Mouse (Mus musculus) kidney, embryonic 16.5 days (tissue): ENCODE results near the gene Il22ra1. TPM values are rescaled to one million over a fixed set of nuclear protein-coding genes. Genes with fewer than 3 reads are reported as not detected.
"Not testable (repeated sequence)": the region's sequence is repeated elsewhere in the genome, so short reads cannot be mapped to it uniquely, and the experiment has no call there.

ENCODE experiments used
- ATAC-seq: fragments of 200-750 bp; cut with Nextera tagmentation; 2 replicates; pipeline ENCODE4 v1.8.0; 2017; ENCODE audit warnings: moderate TSS enrichment; ENCODE audit not compliant: low FRiP score, low TSS enrichment
- H3K27ac ChIP-seq: fragments of 300-500 bp; sonication (generic); 2 replicates; pipeline ENCODE4 v1.5.1; 2014; ENCODE audit warnings: low read length
- H3K27me3 ChIP-seq: fragments of 300-500 bp; sonication (generic); 2 replicates; pipeline ENCODE4 v1.6.1; 2014; ENCODE audit warnings: low read length, control low read depth, mixed read lengths; ENCODE audit not compliant: insufficient read depth
- H3K36me3 ChIP-seq: fragments of 300-500 bp; sonication (generic); 2 replicates; pipeline ENCODE4 v1.6.1; 2014; ENCODE audit warnings: low read length, control low read depth, mixed read lengths; ENCODE audit not compliant: insufficient read depth
- H3K4me1 ChIP-seq: fragments of 300-500 bp; sonication (generic); 2 replicates; pipeline ENCODE4 v1.6.1; 2014; ENCODE audit warnings: low read length, control low read depth, mixed read lengths; ENCODE audit not compliant: insufficient read depth
- H3K4me2 ChIP-seq: fragments of 300-500 bp; sonication (generic); replicated peaks from 2 replicates; pipeline ENCODE4 v1.6.1; 2014; ENCODE audit warnings: low read depth, low read length
- H3K4me3 ChIP-seq: fragments of 300-500 bp; sonication (generic); 2 replicates; pipeline ENCODE4 v1.5.1; 2014; ENCODE audit warnings: mild to moderate bottlenecking, low read length
- H3K9ac ChIP-seq: fragments of 300-500 bp; sonication (generic); replicated peaks from 2 replicates; pipeline ENCODE4 v1.6.1; 2014; ENCODE audit warnings: low read length
- H3K9me3 ChIP-seq: fragments of 300-500 bp; sonication (generic); 2 replicates; pipeline ENCODE4 v1.6.1; 2016; ENCODE audit warnings: low read length, control low read depth
- WGBS: fragments of 180-500 bp; shearing (Covaris S2); extraction: QIAGEN DNeasy Blood & Tissue Kit; methylation state at CpG from one replicate; pipeline ENCODE4 v1.1.7; 2014; 5-methylcytosine and 5-hydroxymethylcytosine counted together
- polyA plus RNA-seq: library from polyadenylated mRNA; unstranded; fragments of >200 nt; fragmentation: Nextera tagmentation; extraction: Ambion mirVana; gene quantifications from 2 replicates; pipeline ENCODE4 v1.2.1, GENCODE M21; 2015

Gene Il22ra1
- polyA plus RNA-seq, 1 experiment from 2014 or later = 0.11 TPM

DNA sequence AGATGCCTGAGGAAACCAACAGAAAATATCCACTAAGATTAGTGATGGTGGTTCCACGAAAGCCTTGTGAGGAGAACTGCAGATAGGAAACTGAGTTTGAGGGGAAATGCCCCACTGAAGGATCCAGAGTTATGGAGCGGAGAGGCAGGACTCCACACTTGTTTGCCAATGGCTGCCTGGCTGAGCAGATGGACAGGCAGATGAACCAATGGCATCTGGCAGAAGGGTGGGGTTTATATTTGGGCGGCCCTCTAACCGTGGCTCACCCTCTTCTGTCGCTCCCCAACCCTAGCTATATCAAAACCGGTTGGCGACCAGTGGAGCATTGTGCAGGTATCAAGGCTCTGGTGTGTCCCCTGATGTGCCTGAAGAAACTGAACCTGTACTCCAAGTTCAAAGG, 29.5 kb upstream of the Il22ra1 start:
- ATAC-seq = no peak

DNA sequence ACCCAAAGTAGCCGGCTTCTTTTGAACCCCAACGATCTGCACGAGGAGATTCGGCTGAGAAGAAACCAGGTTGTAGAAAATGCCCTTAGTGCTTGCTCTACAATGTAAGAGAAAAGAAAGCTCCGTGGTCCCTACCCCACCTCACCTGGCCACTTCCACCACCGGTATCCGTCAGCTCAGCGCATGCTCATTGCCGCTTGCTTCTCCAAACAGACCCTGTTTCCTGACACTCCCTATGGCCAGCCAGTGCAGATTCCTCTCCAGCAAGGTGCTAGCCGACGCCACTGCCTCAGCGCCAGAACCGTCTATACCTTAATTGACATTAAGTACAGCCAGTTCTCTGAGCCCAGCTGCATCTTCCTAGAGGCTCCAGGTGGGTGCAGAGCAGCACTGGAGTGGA, 24.5 kb upstream of the Il22ra1 start:
- Histone ChIP-seq H3K27ac (no peak overlapping the region), H3K4me1 (peaks cover 12% of the 10 kb centered on the region; the same call in 1 of the 2 replicates), H3K4me3 (no peak overlapping the region), H3K4me2 (no peak overlapping the region), H3K27me3 (no peaks in the 10 kb centered on the region), H3K36me3 (no peaks in the 10 kb centered on the region), H3K9ac (no peak overlapping the region), H3K9me3 (no peaks in the 10 kb centered on the region)
- 66% methylated on average over 13 of the region's 13 CpGs for WGBS
- ATAC-seq = no peak

More for the DNA sequence above, 29.5 kb upstream of the Il22ra1 start:
- H3K4me2 ChIP-seq = no peak overlapping the region
- 82% methylated on average over 7 of the region's 7 CpGs for WGBS
- peaks cover 3% of the 10 kb centered on the region; the same call in 1 of the 2 replicates for H3K9me3 ChIP-seq
- H3K4me3 ChIP-seq = no peak overlapping the region
- no peaks in the 10 kb centered on the region for H3K27me3 ChIP-seq
- peaks cover 2% of the 10 kb centered on the region; the same call in 1 of the 2 replicates for H3K4me1 ChIP-seq
- H3K27ac ChIP-seq = no peak overlapping the region
- H3K9ac ChIP-seq = no peak overlapping the region
- H3K36me3 ChIP-seq = no peaks in the 10 kb centered on the region

DNA sequence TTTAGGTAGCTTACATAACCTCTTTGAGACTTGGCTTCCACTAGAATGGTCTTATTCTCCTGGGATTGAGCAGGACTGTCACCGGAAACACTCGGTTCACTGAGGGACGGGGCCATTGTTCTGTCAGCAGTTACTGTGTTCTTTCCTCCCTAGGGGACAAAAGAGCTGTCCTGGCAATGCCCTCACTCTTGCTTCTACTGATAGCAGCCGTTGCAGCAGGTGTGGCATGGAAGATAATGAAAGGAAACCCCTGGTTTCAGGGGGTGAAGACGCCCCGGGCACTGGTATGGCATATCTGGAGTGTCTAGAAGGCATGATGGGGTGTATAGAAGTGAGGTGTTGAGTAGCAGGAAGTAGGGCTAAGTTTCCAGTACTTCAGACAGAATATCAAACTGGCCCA, 24.0 kb upstream of the Il22ra1 start:
- H3K9ac ChIP-seq = no peak overlapping the region
- WGBS = 50% methylated on average over 6 of the region's 6 CpGs
- H3K27ac ChIP-seq = no peak overlapping the region
- H3K4me3 ChIP-seq = no peak overlapping the region
- no peak for ATAC-seq
- no peaks in the 10 kb centered on the region for H3K9me3 ChIP-seq
- no peaks in the 10 kb centered on the region for H3K36me3 ChIP-seq
- H3K4me1 ChIP-seq = peaks cover 14% of the 10 kb centered on the region; the same call in 1 of the 2 replicates
- H3K4me2 ChIP-seq = no peak overlapping the region
- H3K27me3 ChIP-seq = no peaks in the 10 kb centered on the region

GRCm38 (mm10) chr4:135706045-135706444, 21.9 kb upstream of the Il22ra1 start:
- Histone ChIP-seq H3K9ac (no peak overlapping the region), H3K36me3 (no peaks in the 10 kb centered on the region), H3K27ac (no peak overlapping the region), H3K4me1 (peaks cover 15% of the 10 kb centered on the region; the same call in 1 of the 2 replicates), H3K27me3 (no peaks in the 10 kb centered on the region), H3K9me3 (no peaks in the 10 kb centered on the region), H3K4me3 (no peak overlapping the region), H3K4me2 (no peak overlapping the region)
- ATAC-seq = no peak
- WGBS = 89% methylated on average over 6 of the region's 6 CpGs

DNA sequence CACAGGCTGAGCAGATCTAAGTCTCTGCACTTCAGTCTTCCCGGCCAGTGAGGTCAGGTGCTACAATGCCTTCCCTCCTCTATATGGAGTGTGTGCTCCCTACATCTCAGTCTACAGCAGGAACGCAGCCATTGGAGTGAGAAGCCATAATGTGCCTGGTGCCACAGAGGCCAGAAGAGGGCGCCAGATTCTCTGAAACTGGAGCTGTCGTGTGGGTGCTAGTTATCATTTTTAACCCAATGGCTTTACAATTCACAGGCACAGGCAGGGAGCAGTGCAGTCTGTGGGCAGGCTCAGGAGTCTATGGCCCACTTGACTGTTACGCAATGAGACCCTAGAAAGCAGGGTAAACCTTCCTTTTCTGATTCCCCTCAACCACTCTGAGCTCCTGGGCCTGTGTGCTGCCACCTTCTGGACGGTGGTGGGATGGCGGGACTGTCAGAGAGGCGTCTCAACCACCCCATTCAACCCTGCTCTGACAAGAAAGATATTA, 18.9 kb upstream of the Il22ra1 start:
- peak; percentile 82 for ATAC-seq
- WGBS = 9% methylated on average over 8 of the region's 8 CpGs
- peak overlapping the region; percentile 49 for H3K4me2 ChIP-seq
- no peaks in the 10 kb centered on the region for H3K36me3 ChIP-seq
- H3K27ac ChIP-seq = no peak overlapping the region
- peak overlapping the region; percentile 26 for H3K4me3 ChIP-seq
- no peaks in the 10 kb centered on the region for H3K27me3 ChIP-seq
- no peaks in the 10 kb centered on the region for H3K9me3 ChIP-seq
- 0 out of 2 replicates have a peak, but pooled peaks cover 8% of the 10 kb centered on the region for H3K4me1 ChIP-seq
- H3K9ac ChIP-seq = no peak overlapping the region

DNA sequence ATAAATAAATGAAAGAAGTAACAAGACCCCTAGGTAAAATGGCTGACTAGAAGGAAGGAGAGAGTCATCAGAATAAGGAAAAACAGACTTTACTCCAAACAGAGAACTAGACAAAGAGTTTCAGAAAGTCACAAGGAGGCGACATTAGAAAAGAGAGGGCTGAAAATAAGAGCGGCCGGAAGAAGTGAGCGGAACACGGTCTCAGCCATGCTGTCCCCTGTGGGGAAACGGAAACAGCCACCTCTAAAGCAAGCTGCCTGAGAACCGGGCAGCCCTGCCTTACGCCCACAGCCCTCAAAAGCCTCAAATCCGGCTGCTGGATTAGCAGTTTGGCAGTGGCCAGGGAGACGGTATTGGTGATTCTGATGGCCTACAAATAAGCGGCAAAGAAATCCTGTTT, 18.4 kb upstream of the Il22ra1 start:
- no peak for ATAC-seq
- no peak overlapping the region for H3K4me3 ChIP-seq
- H3K27ac ChIP-seq = no peak overlapping the region
- no peaks in the 10 kb centered on the region for H3K36me3 ChIP-seq
- H3K4me1 ChIP-seq = 0 out of 2 replicates have a peak, but pooled peaks cover 4% of the 10 kb centered on the region
- no peak overlapping the region for H3K4me2 ChIP-seq
- WGBS = 74% methylated on average over 11 of the region's 11 CpGs
- no peaks in the 10 kb centered on the region for H3K27me3 ChIP-seq
- H3K9ac ChIP-seq = no peak overlapping the region
- no peaks in the 10 kb centered on the region for H3K9me3 ChIP-seq

DNA sequence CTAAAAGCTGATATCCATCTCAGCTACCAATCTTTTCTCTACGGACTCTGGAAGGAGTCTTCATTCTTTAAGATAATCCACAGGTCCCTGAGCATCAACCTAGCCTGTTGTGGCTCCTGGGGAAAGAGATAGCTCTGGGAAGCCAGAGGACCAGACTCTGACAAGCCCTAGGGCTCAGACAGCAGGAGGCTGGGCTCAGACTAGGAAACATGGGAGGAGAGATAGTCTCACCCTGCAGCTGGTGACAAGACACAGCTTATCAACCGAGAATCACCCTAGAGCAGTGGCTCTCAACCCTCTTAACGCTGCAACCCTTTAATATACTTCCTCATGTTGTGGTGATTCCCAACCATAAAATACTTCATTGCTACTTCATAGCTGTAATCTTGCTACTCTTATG, 17.6 kb upstream of the Il22ra1 start:
- Histone ChIP-seq H3K9ac (no peak overlapping the region), H3K4me2 (no peak overlapping the region), H3K27me3 (no peaks in the 10 kb centered on the region), H3K27ac (no peak overlapping the region), H3K4me3 (no peak overlapping the region), H3K4me1 (0 out of 2 replicates have a peak, but pooled peaks cover 3% of the 10 kb centered on the region), H3K9me3 (no peaks in the 10 kb centered on the region), H3K36me3 (no peaks in the 10 kb centered on the region)
- no peak for ATAC-seq
- WGBS = 84% methylated on average over 3 of the region's 3 CpGs

GRCm38 (mm10) chr4:135714776-135715175, 13.2 kb upstream of the Il22ra1 start:
- Histone ChIP-seq H3K9me3 (no peaks in the 10 kb centered on the region), H3K36me3 (no peaks in the 10 kb centered on the region), H3K4me3 (no peak overlapping the region), H3K4me2 (no peak overlapping the region), H3K4me1 (no peaks in the 10 kb centered on the region), H3K27me3 (no peaks in the 10 kb centered on the region), H3K27ac (no peak overlapping the region), H3K9ac (no peak overlapping the region)
- 78% methylated on average over 8 of the region's 8 CpGs for WGBS
- no peak for ATAC-seq

- H3K4me1 ChIP-seq, H3K4me3 ChIP-seq, H3K27ac ChIP-seq, ATAC-seq, H3K36me3 ChIP-seq, H3K27me3 ChIP-seq, H3K4me2 ChIP-seq, H3K9me3 ChIP-seq, H3K9ac ChIP-seq: not testable (repeated sequence)
- WGBS = 96% methylated on average over 11 of the region's 11 CpGs
Measured at GRCm38 (mm10) chr4:135716438-135716837, 11.5 kb upstream of the Il22ra1 start.

- no peak overlapping the region for H3K9ac ChIP-seq
- H3K36me3 ChIP-seq = no peaks in the 10 kb centered on the region
- H3K4me2 ChIP-seq = no peak overlapping the region
- H3K9me3 ChIP-seq = peaks cover 7% of the 10 kb centered on the region
- ATAC-seq = no peak
- no peak overlapping the region for H3K27ac ChIP-seq
- H3K27me3 ChIP-seq = no peaks in the 10 kb centered on the region
- H3K4me3 ChIP-seq = no peak overlapping the region
- 76% methylated on average over 17 of the region's 17 CpGs for WGBS
- H3K4me1 ChIP-seq = no peaks in the 10 kb centered on the region
Measured at GRCm38 (mm10) chr4:135722540-135723290, 5.3 kb upstream of the Il22ra1 start.
